Mouse (Mus musculus) liver, adult 2 months (tissue): ENCODE measurements at regions not wholly inside any gene's neighbourhood (a gene's known extent, or its start where the extent isn't known, plus 50 kb on each side); places are given as distances from the start of the nearest gene placed in this dataset.

ENCODE experiments used
- DNase-seq: peaks from one replicate; pipeline ENCODE4 v3.0.0-alpha.2; 2011; ENCODE audit warnings: low read depth, low spot score; ENCODE audit errors: extremely low read depth
- H3K27ac ChIP-seq: fragments of 200-500 bp; replicated peaks from 2 replicates; pipeline ENCODE4 v1.5.1; 2012; ENCODE audit warnings: low read depth, mild to moderate bottlenecking, control low read depth, inconsistent platforms, low read length; ENCODE audit not compliant: insufficient read depth
- H3K27me3 ChIP-seq: fragments of 200-500 bp; 2 replicates; pipeline ENCODE4 v1.6.1; 2012; ENCODE audit warnings: mild to moderate bottlenecking, moderate library complexity, low read length, inconsistent platforms; ENCODE audit not compliant: control insufficient read depth, insufficient read depth
- H3K36me3 ChIP-seq: fragments of 200-500 bp; 2 replicates; pipeline ENCODE4 v1.6.1; 2012; ENCODE audit warnings: low read length, inconsistent platforms; ENCODE audit not compliant: control insufficient read depth, insufficient read depth
- H3K4me1 ChIP-seq: fragments of 200-500 bp; 2 replicates; pipeline ENCODE4 v1.6.1; 2011; ENCODE audit warnings: low read length; ENCODE audit not compliant: control insufficient read depth, insufficient read depth
- H3K4me3 ChIP-seq: fragments of 200-500 bp; 2 replicates; pipeline ENCODE4 v1.5.1; 2011; ENCODE audit warnings: low read depth, mild to moderate bottlenecking, control low read depth, low read length, moderate library complexity; ENCODE audit not compliant: insufficient read depth
- H3K79me2 ChIP-seq: fragments of 200-500 bp; 2 replicates; pipeline ENCODE4 v1.6.1; 2012; ENCODE audit warnings: inconsistent platforms, mild to moderate bottlenecking, low read length, moderate library complexity; ENCODE audit not compliant: control insufficient read depth, insufficient read depth
- H3K9ac ChIP-seq: fragments of 200-500 bp; 2 replicates; pipeline ENCODE4 v1.6.1; 2012; ENCODE audit warnings: low read depth, mild to moderate bottlenecking, control low read depth, inconsistent platforms, low read length
- CTCF ChIP-seq: fragments of 200-500 bp; IDR thresholded peaks from 2 replicates; pipeline ENCODE4 v1.5.1; 2011; ENCODE audit warnings: low read depth, low read length, control low read depth
- POLR2A ChIP-seq: fragments of 200-500 bp; IDR thresholded peaks from 2 replicates; pipeline ENCODE4 v1.6.1; 2011; ENCODE audit warnings: low read length, control low read depth; ENCODE audit not compliant: insufficient read depth; ENCODE audit errors: extremely low read depth
- WGBS: fragments of 180-500 bp; shearing (Covaris S2); methylation state at CpG from one replicate; pipeline ENCODE4 v1.1.7; 2018; 5-methylcytosine and 5-hydroxymethylcytosine counted together

DNA sequence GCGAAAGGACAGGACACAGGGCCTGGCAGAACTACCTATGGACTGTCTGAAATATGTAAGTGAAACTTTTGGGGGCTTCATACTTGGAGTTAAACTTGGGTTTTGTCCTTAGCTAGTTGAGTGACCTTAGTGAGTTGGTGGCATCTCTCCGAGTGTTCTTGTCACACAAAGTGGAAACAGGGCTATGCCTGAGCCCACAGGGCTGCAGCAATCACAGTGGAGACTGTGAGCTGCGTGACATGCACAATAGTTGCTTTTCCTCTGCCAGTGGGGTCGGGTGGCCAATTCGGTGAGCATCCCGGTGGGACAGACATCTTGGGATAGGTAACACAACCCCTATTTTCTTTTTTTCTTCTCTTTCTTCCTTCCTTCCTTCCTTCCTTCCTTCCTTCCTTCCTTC lies 61.5 kb upstream of the Prickle1 start:
- no peaks in the 10 kb centered on the region for H3K4me1 ChIP-seq
- no peaks in the 10 kb centered on the region for H3K27me3 ChIP-seq
- no peak overlapping the region for H3K27ac ChIP-seq
- TF ChIP-seq CTCF (no peak), POLR2A (no peak)
- H3K9ac ChIP-seq: no peak overlapping the region
- no peaks in the 10 kb centered on the region for H3K79me2 ChIP-seq
- no peaks in the 10 kb centered on the region for H3K36me3 ChIP-seq
- DNase-seq: no peak
- WGBS: 85% methylated on average over 6 of the region's 6 CpGs
- H3K4me3 ChIP-seq: no peak overlapping the region

DNA sequence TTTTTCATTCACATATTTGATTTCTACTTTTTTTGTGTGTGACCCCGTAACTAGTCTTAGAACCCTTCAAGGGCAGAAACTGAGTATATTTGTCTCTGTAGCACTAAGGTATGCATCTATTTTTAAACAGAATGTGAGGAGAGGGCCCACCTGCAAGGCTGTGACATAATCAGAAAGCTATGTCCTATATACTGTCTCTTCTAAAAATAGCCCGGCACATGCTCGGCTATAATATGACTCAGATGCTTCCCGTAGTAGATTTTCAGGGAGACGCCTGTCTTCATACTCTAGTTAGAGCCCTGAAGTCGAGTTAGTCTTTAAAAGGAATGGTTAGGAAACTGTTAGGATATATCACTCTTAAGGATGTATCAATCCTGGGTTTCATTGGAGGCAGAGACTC lies 61.0 kb upstream of the Prickle1 start:
- Histone ChIP-seq H3K4me3 (no peak overlapping the region), H3K4me1 (no peaks in the 10 kb centered on the region), H3K27me3 (no peaks in the 10 kb centered on the region), H3K36me3 (no peaks in the 10 kb centered on the region), H3K79me2 (no peaks in the 10 kb centered on the region), H3K9ac (no peak overlapping the region), H3K27ac (no peak overlapping the region)
- TF ChIP-seq CTCF (no peak), POLR2A (no peak)
- 75% methylated on average over 6 of the region's 6 CpGs for WGBS
- no peak for DNase-seq

DNA sequence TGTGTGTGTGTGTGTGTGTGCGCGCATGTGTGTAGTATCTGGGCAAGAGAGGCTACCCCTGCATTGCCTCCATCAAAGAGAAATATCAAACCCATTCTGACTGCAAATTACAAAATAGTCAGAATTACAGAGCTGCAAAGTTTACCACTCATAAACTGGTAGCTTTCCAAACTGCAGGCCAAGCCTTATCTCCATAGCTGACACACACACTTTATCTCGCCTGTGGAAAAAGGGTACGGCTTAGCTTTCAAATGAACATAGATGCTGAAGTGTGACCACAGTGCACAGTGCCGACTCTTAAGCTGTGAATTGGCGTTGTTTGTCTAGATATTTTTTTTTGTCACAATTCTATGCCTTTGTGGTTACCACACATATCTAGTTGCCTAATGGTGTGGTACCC lies 60.1 kb upstream of the Prickle1 start:
- Histone ChIP-seq H3K36me3 (no peaks in the 10 kb centered on the region), H3K9ac (no peak overlapping the region), H3K27me3 (no peaks in the 10 kb centered on the region), H3K79me2 (no peaks in the 10 kb centered on the region), H3K4me3 (no peak overlapping the region), H3K4me1 (no peaks in the 10 kb centered on the region), H3K27ac (no peak overlapping the region)
- TF ChIP-seq POLR2A (no peak), CTCF (no peak)
- no peak for DNase-seq
- 85% methylated on average over 6 of the region's 6 CpGs for WGBS

DNA sequence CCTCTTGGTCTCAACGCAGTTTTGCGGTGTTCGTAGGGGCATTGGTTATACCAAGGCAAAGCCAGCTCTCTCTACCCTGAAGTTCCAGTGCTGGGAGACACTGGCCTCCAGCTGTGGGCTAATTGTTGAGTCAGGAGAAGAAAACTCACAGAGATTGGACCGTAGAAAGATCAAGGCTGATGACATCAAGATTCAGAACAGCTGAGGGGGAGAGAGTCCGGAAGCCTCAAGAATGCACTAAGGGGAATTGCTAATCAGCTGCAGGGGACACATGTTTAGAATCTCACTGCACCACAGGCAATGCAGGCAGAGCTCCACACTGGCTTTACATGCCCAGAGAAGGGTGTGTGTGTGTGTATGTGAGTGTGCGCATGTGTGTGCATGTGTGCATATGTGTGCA lies 59.6 kb upstream of the Prickle1 start:
- Histone ChIP-seq H3K4me1 (no peaks in the 10 kb centered on the region), H3K9ac (no peak overlapping the region), H3K4me3 (no peak overlapping the region), H3K36me3 (no peaks in the 10 kb centered on the region), H3K79me2 (no peaks in the 10 kb centered on the region), H3K27me3 (no peaks in the 10 kb centered on the region), H3K27ac (no peak overlapping the region)
- no peak for TF ChIP-seq POLR2A
- no peak for TF ChIP-seq CTCF
- DNase-seq: no peak
- WGBS: 93% methylated on average over 6 of the region's 6 CpGs

DNA sequence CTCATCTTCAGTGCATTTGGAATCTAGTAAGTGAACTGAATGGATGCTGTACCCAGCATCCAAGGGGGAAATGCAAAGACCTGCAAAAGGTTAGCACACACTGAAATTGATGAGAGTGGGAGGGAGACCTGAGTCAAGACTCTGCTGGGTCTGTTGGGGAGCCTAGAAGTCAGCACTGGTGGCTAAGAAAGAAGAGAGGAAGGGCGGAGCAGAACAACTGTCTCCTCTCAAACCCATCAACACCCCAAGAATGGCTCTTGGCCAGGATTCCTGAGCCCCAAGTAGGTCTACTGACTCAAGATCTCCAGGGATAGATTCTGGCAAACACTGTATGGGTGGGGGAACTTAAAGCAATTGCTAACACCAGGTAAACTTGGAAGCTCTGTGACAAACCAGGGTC lies 57.7 kb upstream of the Prickle1 start:
- DNase-seq: no peak
- no peak overlapping the region for H3K27ac ChIP-seq
- no peak overlapping the region for H3K4me3 ChIP-seq
- H3K36me3 ChIP-seq: no peaks in the 10 kb centered on the region
- no peaks in the 10 kb centered on the region for H3K4me1 ChIP-seq
- no peak overlapping the region for H3K9ac ChIP-seq
- no peaks in the 10 kb centered on the region for H3K79me2 ChIP-seq
- TF ChIP-seq POLR2A (no peak), CTCF (no peak)
- no peaks in the 10 kb centered on the region for H3K27me3 ChIP-seq
- WGBS: 96% methylated on average over 1 of the region's 1 CpGs

DNA sequence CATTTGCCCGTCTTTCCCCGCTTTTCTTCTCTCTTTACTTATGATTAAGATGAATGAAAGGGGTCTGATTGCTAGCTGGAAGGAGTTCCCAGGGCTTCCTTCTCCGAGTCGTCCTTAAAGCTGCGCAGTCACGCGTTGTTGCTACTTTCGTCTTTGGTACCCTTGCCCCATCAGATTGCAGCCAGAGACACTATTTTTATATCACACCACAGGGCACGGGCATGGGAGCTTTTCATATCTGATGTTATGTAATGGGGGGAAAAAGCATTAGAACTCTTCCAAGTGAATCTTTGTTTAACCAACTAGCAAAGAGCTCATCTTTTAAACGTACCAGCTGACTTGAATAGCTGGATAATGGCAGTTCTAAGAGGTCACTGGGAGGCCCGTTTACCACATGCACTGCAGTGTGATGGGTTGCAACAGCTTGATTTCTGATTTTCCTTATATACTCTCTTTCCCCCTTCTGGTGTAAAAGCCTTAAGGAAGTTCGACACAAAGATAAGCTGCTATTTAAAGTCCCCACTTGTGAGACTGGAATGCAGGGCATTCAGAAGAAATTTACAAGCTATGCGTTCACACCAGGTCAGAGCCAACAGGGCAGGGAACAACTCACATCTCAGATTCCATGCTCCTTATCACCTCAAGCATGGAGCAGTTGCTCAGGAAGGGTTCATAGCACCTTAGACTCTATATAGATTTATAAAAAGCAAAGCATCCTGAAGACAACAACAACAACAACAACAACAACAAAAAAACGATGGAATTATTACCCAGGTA lies 55.5 kb upstream of the Prickle1 start:
- H3K36me3 ChIP-seq: no peaks in the 10 kb centered on the region
- H3K4me3 ChIP-seq: no peak overlapping the region
- TF ChIP-seq POLR2A (no peak), CTCF (no peak)
- H3K27ac ChIP-seq: no peak overlapping the region
- WGBS: 67% methylated on average over 14 of the region's 14 CpGs
- no peak for DNase-seq
- H3K27me3 ChIP-seq: no peaks in the 10 kb centered on the region
- no peaks in the 10 kb centered on the region for H3K79me2 ChIP-seq
- H3K9ac ChIP-seq: no peak overlapping the region
- no peaks in the 10 kb centered on the region for H3K4me1 ChIP-seq
